Mouse (Mus musculus) megakaryocyte, embryonic 14.5 days (primary cell): Measurements from ENCODE around the gene Sufu.

ENCODE experiments used
- FLI1 ChIP-seq: IDR thresholded peaks from 2 replicates; pipeline ENCODE4 v1.6.1; 2012; ENCODE audit warnings: low read length, inconsistent platforms, mixed read lengths
- GATA1 ChIP-seq: IDR thresholded peaks from 3 replicates; pipeline ENCODE4 v1.6.1; 2012; ENCODE audit warnings: mixed read lengths, low read length, inconsistent platforms, borderline replicate concordance

DNA sequence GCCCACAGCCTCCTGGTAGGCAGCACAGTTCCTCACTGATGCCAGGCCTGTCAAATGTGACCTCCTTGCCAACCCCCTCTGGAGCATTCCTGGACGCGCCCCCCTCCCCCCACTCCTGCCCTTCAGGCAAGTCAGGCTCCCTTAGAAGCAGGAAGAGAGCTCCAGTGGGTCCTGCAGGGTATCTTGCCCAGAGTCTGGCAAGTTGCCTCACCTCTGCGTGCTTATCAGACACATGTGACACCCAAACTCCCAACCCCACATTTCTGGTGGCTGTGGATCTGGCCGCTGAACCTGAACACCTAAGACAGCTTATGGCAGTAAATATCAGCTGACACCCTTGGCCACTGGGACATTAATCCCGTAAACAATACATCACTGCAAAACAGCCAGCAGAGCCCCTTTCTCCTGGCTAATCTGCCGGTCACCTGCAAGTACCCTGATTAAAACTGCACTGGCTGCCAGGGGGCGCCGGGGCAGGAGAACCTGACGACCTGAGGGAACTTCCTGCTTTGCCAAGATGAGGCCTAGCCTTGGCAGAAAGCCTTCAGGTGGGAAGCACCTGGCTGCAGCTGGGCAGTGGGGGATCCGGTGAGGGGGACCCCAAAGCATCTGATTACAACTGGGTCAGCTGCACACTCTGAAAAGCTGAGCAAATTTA lies 135.5 kb downstream of the Sufu start:
- TF ChIP-seq GATA1 (no peak), FLI1 (no peak)
